Mouse (Mus musculus): ENCODE data around the gene Arhgef18. TPM values are rescaled to one million over a fixed set of nuclear protein-coding genes. Genes with fewer than 3 reads are reported as not detected.

Arhgef18 gene
- polyA plus RNA-seq, 1 experiment from 2014 or later = 11.1 TPM

DNA sequence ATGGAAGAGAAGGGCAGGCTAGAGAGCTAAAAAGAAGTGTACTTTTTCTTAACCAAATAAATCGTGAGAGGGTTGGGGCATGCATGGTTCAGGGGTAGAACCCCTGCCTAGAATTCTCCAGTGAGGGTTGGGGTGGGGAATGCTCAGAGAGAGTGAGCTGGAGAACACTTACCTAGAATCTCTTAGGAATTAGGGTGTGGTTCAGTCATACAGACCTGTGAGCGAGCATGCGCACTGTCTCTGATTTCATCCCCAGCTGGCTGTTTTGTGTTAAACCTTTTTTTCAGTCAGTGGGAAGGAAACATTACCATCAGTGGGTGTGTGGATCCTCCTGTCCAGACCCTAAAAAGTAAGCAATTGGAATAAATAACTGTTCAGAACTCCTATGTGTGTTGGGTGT, 33.4 kb downstream of the Arhgef18 start:
- Histone ChIP-seq H3K9me3 (replicated peaks) (no peaks in the 10 kb centered on the region), H3K27me3 (no peaks in the 10 kb centered on the region), H3K36me3 (ENCODE audit: poor library complexity, severe bottlenecking) (peaks cover 37% of the 10 kb centered on the region), H3K27ac (no peak overlapping the region), H3K9ac (no peak overlapping the region), H3K4me3 (no peak overlapping the region), H3K4me2 (no peak overlapping the region), H3K4me1 (no peaks in the 10 kb centered on the region)
- 93% methylated on average over 3 of the region's 3 CpGs for whole genome bisulfite sequencing
- ATAC-seq = no peak

DNA sequence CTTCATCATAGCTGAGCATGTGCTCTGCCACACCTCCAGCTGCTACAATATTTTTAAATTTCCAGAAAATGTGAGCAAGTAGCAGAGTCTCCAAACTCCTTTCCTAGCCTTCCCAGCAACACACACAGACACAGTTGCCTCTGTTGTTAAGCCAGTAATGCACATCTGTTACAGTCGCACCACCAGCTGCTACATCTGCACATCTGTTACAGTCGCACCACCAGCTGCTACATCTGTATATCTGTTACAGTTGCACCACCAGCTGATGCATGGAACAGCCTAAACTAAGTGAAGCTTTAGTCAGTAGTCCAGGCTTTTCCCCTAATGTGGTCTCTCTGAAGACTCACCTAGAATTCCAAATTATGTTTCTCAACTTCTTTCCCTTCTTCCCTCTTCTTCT, 35.6 kb downstream of the Arhgef18 start:
- Histone ChIP-seq H3K4me3 (no peak overlapping the region), H3K27me3 (no peaks in the 10 kb centered on the region), H3K9me3 (replicated peaks) (no peaks in the 10 kb centered on the region), H3K27ac (no peak overlapping the region), H3K4me2 (no peak overlapping the region), H3K4me1 (no peaks in the 10 kb centered on the region), H3K9ac (no peak overlapping the region), H3K36me3 (ENCODE audit: poor library complexity, severe bottlenecking) (peaks cover 59% of the 10 kb centered on the region)
- no peak for ATAC-seq
- WGBS = 80% methylated on average over 2 of the region's 2 CpGs

DNA sequence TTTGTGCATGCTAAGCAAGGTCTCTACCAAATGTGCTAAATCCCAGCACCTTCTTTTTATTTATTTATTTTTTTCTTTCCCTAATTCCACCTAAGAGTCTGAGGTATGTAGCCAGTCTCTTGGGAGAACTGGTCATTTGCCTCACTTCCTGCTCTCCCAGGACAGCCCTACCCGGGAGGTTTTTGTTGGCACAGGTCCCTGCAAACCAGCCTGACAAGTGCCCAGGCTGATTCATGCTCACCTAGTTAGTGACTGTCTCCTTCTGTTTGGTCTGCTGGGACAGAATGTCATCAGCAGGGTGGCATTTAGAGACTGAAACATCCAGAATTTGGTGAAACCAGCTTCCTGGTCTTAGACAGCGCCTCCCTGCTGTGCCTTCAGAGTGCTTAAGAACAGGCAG, 37.2 kb downstream of the Arhgef18 start:
- ATAC-seq = no peak

DNA sequence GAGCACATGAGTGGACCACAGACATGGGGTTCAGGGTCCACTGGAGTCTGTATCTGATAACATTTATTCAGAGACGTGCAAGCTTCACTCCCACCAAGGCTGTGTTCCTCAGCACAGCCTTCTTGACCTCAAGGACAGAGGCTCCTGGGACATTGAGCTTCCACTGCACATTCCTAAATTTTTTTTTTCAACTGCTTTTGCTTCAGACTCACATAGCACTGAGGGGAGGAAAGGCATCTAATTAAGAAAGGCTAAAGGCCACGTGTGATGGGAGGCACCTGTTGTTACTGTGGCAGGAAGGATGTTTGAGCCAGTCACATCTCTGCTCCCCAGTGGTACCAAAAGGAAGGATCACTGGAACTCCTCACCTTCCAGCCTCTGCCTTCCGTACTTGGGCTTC, 38.3 kb downstream of the Arhgef18 start:
- Histone ChIP-seq H3K4me3 (no peak overlapping the region), H3K4me1 (no peaks in the 10 kb centered on the region), H3K4me2 (no peak overlapping the region), H3K27ac (no peak overlapping the region), H3K36me3 (ENCODE audit: poor library complexity, severe bottlenecking) (peaks cover 83% of the 10 kb centered on the region), H3K9me3 (replicated peaks) (no peaks in the 10 kb centered on the region), H3K27me3 (no peaks in the 10 kb centered on the region), H3K9ac (no peak overlapping the region)
- ATAC-seq = no peak
- WGBS = 90% methylated on average over 3 of the region's 3 CpGs

More for the DNA sequence above, 37.2 kb downstream of the Arhgef18 start:
- 82% methylated on average over 2 of the region's 2 CpGs for WGBS
- no peaks in the 10 kb centered on the region for H3K9me3 ChIP-seq (replicated peaks)
- H3K36me3 ChIP-seq (ENCODE audit: poor library complexity, severe bottlenecking) = peaks cover 73% of the 10 kb centered on the region
- no peak overlapping the region for H3K4me2 ChIP-seq
- H3K9ac ChIP-seq = no peak overlapping the region
- no peaks in the 10 kb centered on the region for H3K27me3 ChIP-seq
- no peak overlapping the region for H3K27ac ChIP-seq
- no peaks in the 10 kb centered on the region for H3K4me1 ChIP-seq
- H3K4me3 ChIP-seq = no peak overlapping the region

DNA sequence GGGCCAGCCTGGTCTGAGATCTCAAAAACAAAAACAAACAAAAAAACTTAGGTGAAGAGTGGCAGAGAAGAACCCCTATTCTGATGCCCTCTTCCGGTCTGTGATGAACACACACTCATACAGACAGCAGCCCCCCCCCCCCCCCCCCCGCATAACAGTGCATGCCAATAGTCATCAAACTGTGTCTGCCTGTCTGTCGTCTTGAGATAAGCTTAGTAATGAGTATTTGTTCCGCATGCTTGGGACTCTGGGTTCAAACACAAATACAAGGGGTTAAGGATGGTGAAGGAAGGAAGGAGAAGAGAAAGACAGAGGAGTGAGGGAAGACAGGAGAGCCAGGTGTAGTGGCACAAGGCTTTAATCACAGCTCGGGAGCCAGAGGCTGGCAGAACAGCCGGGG, 43.7 kb downstream of the Arhgef18 start:
- Histone ChIP-seq H3K4me3 (no peak overlapping the region), H3K27me3 (no peaks in the 10 kb centered on the region), H3K27ac (no peak overlapping the region), H3K36me3 (ENCODE audit: poor library complexity, severe bottlenecking) (peaks cover 96% of the 10 kb centered on the region), H3K4me2 (no peak overlapping the region), H3K9me3 (replicated peaks) (no peaks in the 10 kb centered on the region), H3K4me1 (no peaks in the 10 kb centered on the region), H3K9ac (no peak overlapping the region)
- ATAC-seq = no peak
- WGBS = 81% methylated on average over 6 of the region's 6 CpGs

DNA sequence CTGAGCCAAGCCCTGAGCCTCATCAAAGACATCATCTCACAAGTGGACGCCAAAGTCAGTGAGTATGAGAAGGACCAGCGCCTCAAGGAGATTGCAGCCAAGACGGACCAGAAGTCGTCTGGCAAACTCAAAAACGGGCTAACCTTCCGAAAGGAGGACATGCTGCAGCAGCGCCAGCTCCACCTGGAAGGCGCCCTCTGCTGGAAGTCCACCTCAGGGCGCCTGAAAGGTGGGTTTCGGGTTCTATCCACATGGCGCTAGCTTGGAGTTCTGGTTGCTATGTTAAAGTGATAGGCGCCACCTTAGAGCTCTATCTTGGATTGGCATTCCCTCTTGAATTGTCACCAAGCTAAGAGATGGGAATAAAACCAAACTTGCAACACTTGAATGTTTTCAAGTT, 46.7 kb downstream of the Arhgef18 start:
- no peak overlapping the region for H3K4me2 ChIP-seq
- peaks cover 81% of the 10 kb centered on the region for H3K36me3 ChIP-seq (ENCODE audit: poor library complexity, severe bottlenecking)
- no peaks in the 10 kb centered on the region for H3K9me3 ChIP-seq (replicated peaks)
- H3K9ac ChIP-seq = no peak overlapping the region
- no peaks in the 10 kb centered on the region for H3K4me1 ChIP-seq
- no peaks in the 10 kb centered on the region for H3K27me3 ChIP-seq
- ATAC-seq = no peak
- no peak overlapping the region for H3K27ac ChIP-seq
- H3K4me3 ChIP-seq = no peak overlapping the region
- 74% methylated on average over 12 of the region's 12 CpGs for WGBS

DNA sequence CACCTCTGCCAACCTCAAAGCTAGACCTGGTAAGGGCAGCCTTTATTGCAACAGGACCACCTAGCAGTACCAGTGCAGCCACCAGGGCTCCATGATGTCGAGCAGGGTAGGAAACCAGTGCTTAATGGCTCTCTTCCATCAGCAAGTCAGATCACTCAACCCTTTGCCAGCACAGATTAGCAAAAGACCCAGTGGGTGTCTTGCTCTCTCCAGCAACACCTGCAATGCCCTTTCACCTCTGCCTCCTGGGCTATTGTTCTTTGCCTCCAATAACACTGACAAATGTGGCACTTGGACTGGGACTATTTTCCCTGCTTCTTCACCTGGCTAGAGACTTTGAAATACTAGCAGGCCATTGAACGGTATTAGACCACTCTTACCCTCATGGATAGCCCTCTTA, 56.4 kb downstream of the Arhgef18 start:
- peaks cover 92% of the 10 kb centered on the region for H3K36me3 ChIP-seq (ENCODE audit: poor library complexity, severe bottlenecking)
- H3K27me3 ChIP-seq = no peaks in the 10 kb centered on the region
- no peaks in the 10 kb centered on the region for H3K4me1 ChIP-seq
- no peak overlapping the region for H3K4me2 ChIP-seq
- no peak overlapping the region for H3K27ac ChIP-seq
- ATAC-seq = no peak
- no peak overlapping the region for H3K4me3 ChIP-seq
- H3K9ac ChIP-seq = no peak overlapping the region
- H3K9me3 ChIP-seq (replicated peaks) = no peaks in the 10 kb centered on the region
- WGBS = 94% methylated on average over 2 of the region's 2 CpGs

DNA sequence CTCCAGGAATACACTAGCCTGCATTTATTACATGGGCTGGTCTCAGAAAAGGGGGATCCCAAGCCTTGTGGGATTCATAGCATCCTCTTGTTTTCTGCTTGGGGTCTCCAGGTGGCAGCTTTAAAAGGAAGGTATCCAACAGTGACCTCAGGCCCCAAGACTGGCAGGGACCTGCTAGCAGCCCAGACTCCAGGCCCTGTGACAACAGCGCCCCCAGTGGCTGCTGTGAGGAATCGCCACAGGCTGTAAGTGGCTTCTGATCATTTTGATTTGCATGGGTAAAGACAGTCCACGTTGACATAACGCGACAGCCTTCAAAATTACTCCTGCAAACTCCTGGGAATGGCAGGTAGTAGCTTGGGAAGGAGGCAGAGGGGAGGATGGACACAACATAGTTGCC, 57.9 kb downstream of the Arhgef18 start:
- Histone ChIP-seq H3K36me3 (ENCODE audit: poor library complexity, severe bottlenecking) (peaks cover 94% of the 10 kb centered on the region), H3K4me3 (no peak overlapping the region), H3K27me3 (no peaks in the 10 kb centered on the region), H3K4me2 (no peak overlapping the region), H3K9me3 (replicated peaks) (no peaks in the 10 kb centered on the region), H3K9ac (no peak overlapping the region), H3K4me1 (no peaks in the 10 kb centered on the region), H3K27ac (no peak overlapping the region)
- ATAC-seq = peak; percentile 39; the same call in 1 of the 2 replicates
- 29% methylated on average over 5 of the region's 5 CpGs for WGBS

DNA sequence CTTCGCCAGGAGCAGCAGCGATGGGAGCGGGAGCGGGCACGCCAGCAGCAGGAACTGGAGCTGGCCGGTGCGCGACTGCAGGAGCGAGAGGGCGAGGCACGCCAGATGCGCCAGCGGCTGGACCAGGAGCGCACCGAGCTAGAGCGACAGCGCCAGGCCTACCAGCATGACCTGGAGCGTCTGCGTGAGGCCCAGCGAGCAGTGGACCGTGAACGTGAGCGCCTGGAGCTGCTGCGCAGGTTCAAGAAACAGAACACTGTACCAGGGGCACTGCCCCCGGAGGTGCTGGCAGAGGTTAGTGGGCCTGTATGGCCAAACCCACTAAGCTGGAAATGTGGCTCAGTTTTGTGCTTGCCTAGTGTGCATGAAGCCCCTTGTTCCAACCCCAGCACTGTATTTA, 59.2 kb downstream of the Arhgef18 start:
- H3K9me3 ChIP-seq (replicated peaks) = no peaks in the 10 kb centered on the region
- no peak overlapping the region for H3K4me2 ChIP-seq
- H3K27me3 ChIP-seq = no peaks in the 10 kb centered on the region
- WGBS = 96% methylated on average over 25 of the region's 25 CpGs
- no peak for ATAC-seq
- H3K4me1 ChIP-seq = no peaks in the 10 kb centered on the region
- H3K27ac ChIP-seq = no peak overlapping the region
- no peak overlapping the region for H3K4me3 ChIP-seq
- no peak overlapping the region for H3K9ac ChIP-seq
- peaks cover 94% of the 10 kb centered on the region for H3K36me3 ChIP-seq (ENCODE audit: poor library complexity, severe bottlenecking)

DNA sequence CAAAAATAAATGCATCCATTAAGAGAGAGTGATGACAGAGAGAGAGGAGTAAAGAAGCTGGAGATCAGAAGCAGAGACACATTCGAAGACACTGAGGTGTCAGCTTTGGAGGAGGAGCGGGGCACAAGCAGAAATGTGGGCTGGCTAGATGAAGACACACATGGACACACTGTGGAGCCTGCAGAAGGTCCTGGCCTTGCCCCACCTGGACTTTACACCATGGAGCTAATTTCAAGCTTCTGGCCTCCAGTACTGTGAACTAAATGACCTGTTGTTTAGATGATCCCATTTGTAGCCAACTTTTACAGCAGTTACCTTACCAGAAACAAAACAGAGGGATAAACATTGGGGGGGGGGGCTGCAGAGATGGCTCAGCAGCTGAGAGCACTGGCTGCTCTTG, 70.4 kb downstream of the Arhgef18 start:
- no peak for ATAC-seq
- Histone ChIP-seq H3K27me3 (no peaks in the 10 kb centered on the region), H3K36me3 (ENCODE audit: poor library complexity, severe bottlenecking) (peaks cover 14% of the 10 kb centered on the region; the same call in 1 of the 2 replicates), H3K4me1 (peaks cover 11% of the 10 kb centered on the region), H3K4me2 (no peak overlapping the region), H3K9ac (no peak overlapping the region), H3K4me3 (no peak overlapping the region), H3K9me3 (replicated peaks) (no peaks in the 10 kb centered on the region), H3K27ac (no peak overlapping the region)
- 91% methylated on average over 2 of the region's 2 CpGs for WGBS

DNA sequence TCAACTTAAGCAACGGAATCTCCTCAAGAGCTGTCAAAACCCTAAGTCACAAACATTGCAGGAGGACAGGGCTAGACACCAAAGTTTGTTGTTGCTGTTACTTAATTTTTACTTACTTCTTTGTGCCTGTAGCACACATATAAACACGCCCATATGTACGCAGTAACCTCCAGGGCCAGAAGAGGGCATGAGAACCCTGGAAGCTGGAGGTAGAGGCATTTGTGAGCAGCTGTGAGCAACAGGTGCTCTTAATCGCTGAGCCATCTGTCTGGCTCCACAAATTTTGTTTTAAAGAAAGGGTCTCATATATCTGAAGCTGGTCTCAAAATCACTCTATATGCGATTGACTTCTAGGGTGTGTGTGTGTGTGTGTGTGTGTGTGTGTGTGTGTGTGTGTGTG, 71.5 kb downstream of the Arhgef18 start:
- no peak for ATAC-seq
- whole genome bisulfite sequencing = 56% methylated on average over 5 of the region's 5 CpGs
- Histone ChIP-seq H3K9me3 (replicated peaks) (no peaks in the 10 kb centered on the region), H3K27ac (no peak overlapping the region), H3K4me1 (peaks cover 12% of the 10 kb centered on the region), H3K9ac (no peak overlapping the region), H3K36me3 (ENCODE audit: poor library complexity, severe bottlenecking) (peaks cover 3% of the 10 kb centered on the region; the same call in 1 of the 2 replicates), H3K4me2 (no peak overlapping the region), H3K4me3 (no peak overlapping the region), H3K27me3 (no peaks in the 10 kb centered on the region)

DNA sequence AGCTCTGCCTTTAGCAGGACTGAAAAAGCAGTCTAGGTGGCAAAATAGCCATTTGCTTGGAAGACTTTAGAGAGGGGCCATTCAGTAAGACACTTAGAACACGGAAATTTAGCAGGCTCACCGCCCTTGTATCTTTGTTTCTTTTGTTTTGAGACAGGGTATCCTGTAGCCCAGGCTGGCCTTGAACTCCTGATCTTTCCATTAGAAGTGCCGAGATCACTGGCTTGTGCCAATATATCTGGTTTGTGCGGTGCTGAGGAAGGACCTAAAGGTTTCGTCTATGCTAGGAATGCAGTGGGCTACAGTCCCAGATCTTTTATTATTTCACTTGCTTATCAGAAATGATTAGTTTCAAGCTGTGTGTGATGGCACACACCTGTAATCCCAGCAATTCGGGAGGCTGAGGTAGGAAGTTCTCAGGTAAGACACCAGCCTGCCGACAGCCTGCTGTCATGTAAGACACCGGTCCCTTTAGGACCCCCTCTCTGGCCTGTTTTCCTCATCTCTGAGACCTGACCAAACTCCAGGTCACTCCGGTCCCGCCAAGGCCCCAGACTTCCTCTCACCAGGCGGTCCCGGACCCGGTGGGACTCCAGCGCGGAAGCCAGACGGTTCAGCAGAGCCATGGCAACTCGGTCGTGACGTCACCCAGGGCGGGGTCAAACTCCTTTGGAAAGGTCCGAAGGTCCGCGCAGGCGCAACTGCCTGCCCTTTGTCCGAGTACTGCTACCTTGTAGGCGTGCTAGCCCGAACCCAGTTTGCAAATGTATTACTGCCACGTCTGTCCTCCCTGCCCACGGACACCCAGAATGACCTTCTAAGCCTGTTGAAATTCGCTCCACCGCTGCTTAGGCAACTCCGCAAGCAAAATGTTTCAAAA, 74.4 kb downstream of the Arhgef18 start, which contains the start of gene Pex11g:
TSS of gene Pex11g (minus strand) at position 675 of the 880 bp plus-strand sequence.
- no peaks in the 10 kb centered on the region for H3K36me3 ChIP-seq (ENCODE audit: poor library complexity, severe bottlenecking)
- peak; percentile 92 for ATAC-seq
- no peaks in the 10 kb centered on the region for H3K9me3 ChIP-seq (replicated peaks)
- 9% methylated on average over 32 of the region's 32 CpGs for WGBS
- H3K27ac ChIP-seq = peak within 1 kb of the TSS; percentile 57; the same call in 1 of the 2 replicates
- peak within 1 kb of the TSS; percentile 41 for H3K4me3 ChIP-seq
- H3K4me2 ChIP-seq = peak within 1 kb of the TSS; percentile 62
- peak within 1 kb of the TSS; percentile 55 for H3K9ac ChIP-seq
- H3K27me3 ChIP-seq = no peaks in the 10 kb centered on the region
- peaks cover 12% of the 10 kb centered on the region for H3K4me1 ChIP-seq

All from forebrain, embryonic 13.5 days (tissue).